Mouse (Mus musculus) neutrophil, adult 65 days (primary cell): ENCODE results near the gene Cep78. TPM values are rescaled to one million over a fixed set of nuclear protein-coding genes. Genes with fewer than 3 reads are reported as not detected.

ENCODE experiments used
- total RNA-seq: library from RNA; stranded (reverse); gene quantifications from 2 replicates; pipeline ENCODE4 v1.2.4, GENCODE M21; 2023

The Cep78 gene
- 6.2 and 6.9 TPM in 2 replicates for total RNA-seq

GRCm38 (mm10) chr19:15984449-15985171 lies at the start of gene Cep78:
Cep78 (minus strand) TSS chr19:15984989.

GRCm38 (mm10) chr19:15947237-15947636 lies 37.6 kb downstream of the Cep78 start, which contains the start of gene Psat1:
Psat1 (minus strand) TSS chr19:15947337.

Other genes with a start within 250 kb of the Cep78 start
- gene Psat1, start 37.7 kb downstream of the Cep78 start, total RNA-seq = 21.8 and 24.3 TPM in 2 replicates
- 68.6 and 96.0 TPM in 2 replicates for gene Gnaq, start 147.8 kb upstream of the Cep78 start, total RNA-seq